Comparison of ENCODE assay signal across 8 mouse cellular contexts in the genomic region with DNA sequence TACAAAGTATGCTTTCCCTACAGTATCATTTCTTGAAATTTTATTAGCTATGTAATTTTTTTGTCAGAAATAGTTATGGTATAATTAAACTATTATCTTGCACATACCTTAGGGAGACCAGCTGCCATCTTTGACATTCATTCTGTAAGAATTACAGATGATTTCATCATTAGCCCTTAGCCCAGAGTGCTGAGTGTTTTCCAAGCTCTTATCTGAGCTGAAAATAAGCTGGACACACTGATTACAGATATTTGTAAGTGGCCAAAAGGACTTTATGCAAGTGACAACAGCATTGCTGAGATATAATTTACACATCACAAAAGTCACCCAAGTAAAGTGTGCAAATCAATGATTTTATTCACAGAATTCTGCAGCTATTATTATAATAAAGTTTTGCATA.
"Had no signal": no experiment of that assay in that cellular context is flagged by ENCODE, and none has a peak within 500 bp of the region (broad histone marks: within the 10 kb centered on the region; RNA-seq: fewer than 3 reads in every experiment).

No protein-coding gene starts in this region.

- DNase-seq: kidney, adult 18-20 months; kidney, postnatal 25 days; layer of hippocampus, adult 9-11 months; lung, embryonic 14.5 days; retina, postnatal 1 day; thymus, adult 18-20 months; thymus, postnatal 14 days; thymus, postnatal 4 days had no signal
